Mouse (Mus musculus) mouse trophoblast stem cell (cell line): ENCODE data around the gene Pdcd2l.
"Not testable (repeated sequence)": the region's sequence is repeated elsewhere in the genome, so short reads cannot be mapped to it uniquely, and the experiment has no call there.

Experiments used
- in situ Hi-C, 2 experiments: fragments of 300-500 bp; cut with MseI, MboI; formaldehyde crosslinking; loops; 2 replicates in 1 of 2; 3 replicates in 1 of 2; pipeline ENCODE4 v1.15.1; 2025

Pdcd2l gene

GRCm38 (mm10) chr7:34213281-34213680, 16.8 kb upstream of the Pdcd2l start:
- in situ Hi-C loops = no loop called here

GRCm38 (mm10) chr7:34208027-34208745, 11.7 kb upstream of the Pdcd2l start:
- in situ Hi-C loops = no loop called here

GRCm38 (mm10) chr7:34206331-34206730, 9.9 kb upstream of the Pdcd2l start:
- in situ Hi-C loops = no loop called here

GRCm38 (mm10) chr7:34202147-34202546, 5.7 kb upstream of the Pdcd2l start:
- in situ Hi-C loops = not testable (repeated sequence)

- in situ Hi-C loops = no loop called here
Observed at GRCm38 (mm10) chr7:34200829-34201228, 4.4 kb upstream of the Pdcd2l start.

GRCm38 (mm10) chr7:34198346-34198745, 1.9 kb upstream of the Pdcd2l start:
- in situ Hi-C loops = no loop called here

- in situ Hi-C loops = no loop called here
Observed at GRCm38 (mm10) chr7:34195632-34196031, 829 bp downstream of the Pdcd2l start.

- in situ Hi-C loops = no loop called here
Observed at GRCm38 (mm10) chr7:34192825-34193224, 3.6 kb downstream of the Pdcd2l start.

GRCm38 (mm10) chr7:34189376-34189989, 7.0 kb downstream of the Pdcd2l start:
- in situ Hi-C loops = no loop called here

GRCm38 (mm10) chr7:34183794-34184193, 12.7 kb downstream of the Pdcd2l start:
- in situ Hi-C loops = no loop called here

GRCm38 (mm10) chr7:34183356-34183755, 13.1 kb downstream of the Pdcd2l start:
- in situ Hi-C loops = no loop called here

- in situ Hi-C loops = not testable (repeated sequence)
Observed at GRCm38 (mm10) chr7:34176241-34176640, 20.2 kb downstream of the Pdcd2l start.

- in situ Hi-C loops = no loop called here
Observed at GRCm38 (mm10) chr7:34172251-34172650, 24.2 kb downstream of the Pdcd2l start.

GRCm38 (mm10) chr7:34169454-34169853, 27.0 kb downstream of the Pdcd2l start, which contains the start of gene Uba2:
TSS of gene Uba2 (minus strand) at chr7:34169599.
- in situ Hi-C loops = no loop called here

GRCm38 (mm10) chr7:34168470-34169251, 27.8 kb downstream of the Pdcd2l start:
- in situ Hi-C loops = no loop called here

GRCm38 (mm10) chr7:34167766-34168469, 28.5 kb downstream of the Pdcd2l start:
- in situ Hi-C loops = no loop called here

- in situ Hi-C loops = no loop called here
Observed at GRCm38 (mm10) chr7:34166850-34167249, 29.6 kb downstream of the Pdcd2l start.

- in situ Hi-C loops = no loop called here
Observed at GRCm38 (mm10) chr7:34165999-34166398, 30.5 kb downstream of the Pdcd2l start.

GRCm38 (mm10) chr7:34164671-34165070, 31.8 kb downstream of the Pdcd2l start:
- in situ Hi-C loops = no loop called here

- in situ Hi-C loops = no loop called here
Observed at GRCm38 (mm10) chr7:34159167-34159566, 37.3 kb downstream of the Pdcd2l start.

- in situ Hi-C loops = no loop called here
Observed at GRCm38 (mm10) chr7:34157994-34158393, 38.5 kb downstream of the Pdcd2l start.

GRCm38 (mm10) chr7:34147193-34147592, 49.3 kb downstream of the Pdcd2l start:
- in situ Hi-C loops = no loop called here
